Mouse (Mus musculus): ENCODE data around the gene Mrgpre.

Gene Mrgpre

DNA sequence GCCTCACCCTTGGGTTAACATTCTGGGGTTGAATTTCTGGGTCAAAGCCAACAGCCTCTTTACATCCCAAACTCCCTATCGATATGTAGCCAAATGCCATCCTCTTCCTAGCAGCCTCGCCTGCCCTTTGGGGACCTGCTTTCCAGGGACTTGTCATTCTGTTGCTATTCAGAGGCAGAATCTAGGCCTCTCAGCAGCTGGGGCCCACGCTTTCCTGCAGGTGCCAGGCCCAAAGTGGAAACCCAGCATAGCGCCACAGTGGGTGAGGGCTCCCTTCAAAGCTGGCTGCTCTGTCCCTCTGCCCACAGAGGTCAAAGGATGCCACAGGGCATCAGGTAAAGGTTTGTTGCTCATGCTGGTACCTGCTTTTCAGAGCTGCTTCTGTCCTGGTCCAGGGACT lies 50.6 kb downstream of the Mrgpre start:
- no peak for DNase-seq

DNA sequence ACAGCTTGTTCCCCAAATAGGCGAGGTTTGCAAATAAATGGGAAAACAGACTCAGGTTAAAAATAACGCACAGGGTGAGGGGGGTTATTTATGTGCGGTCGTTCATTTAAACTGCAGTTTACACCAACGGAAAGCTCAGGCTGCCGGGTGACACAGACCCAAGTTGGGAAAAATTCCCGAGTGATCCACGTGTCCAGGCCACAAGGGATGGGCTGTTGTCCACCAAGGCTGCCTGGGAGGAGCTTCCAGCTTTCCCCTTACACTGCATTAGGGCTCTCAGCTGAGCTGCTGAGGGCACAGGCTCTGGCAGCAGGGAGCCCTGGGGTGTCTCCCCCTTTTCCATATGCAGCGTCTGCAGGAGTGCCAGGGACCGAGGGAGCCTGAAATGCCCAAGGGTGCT lies 54.4 kb downstream of the Mrgpre start:
- DNase-seq = no peak

Data from thymus, adult 18-20 months (tissue).